Mouse (Mus musculus) liver (tissue): ENCODE measurements at regions not wholly inside any gene's neighbourhood (a gene's known extent, or its start where the extent isn't known, plus 50 kb on each side); places are given as distances from the start of the nearest gene placed in this dataset.
"Not testable (repeated sequence)": the region's sequence is repeated elsewhere in the genome, so short reads cannot be mapped to it uniquely, and the experiment has no call there.

Experiments used
- DNase-seq: peaks from one replicate; pipeline ENCODE4 v3.0.0-alpha.2; 2020; ENCODE audit warnings: mixed read lengths

DNA sequence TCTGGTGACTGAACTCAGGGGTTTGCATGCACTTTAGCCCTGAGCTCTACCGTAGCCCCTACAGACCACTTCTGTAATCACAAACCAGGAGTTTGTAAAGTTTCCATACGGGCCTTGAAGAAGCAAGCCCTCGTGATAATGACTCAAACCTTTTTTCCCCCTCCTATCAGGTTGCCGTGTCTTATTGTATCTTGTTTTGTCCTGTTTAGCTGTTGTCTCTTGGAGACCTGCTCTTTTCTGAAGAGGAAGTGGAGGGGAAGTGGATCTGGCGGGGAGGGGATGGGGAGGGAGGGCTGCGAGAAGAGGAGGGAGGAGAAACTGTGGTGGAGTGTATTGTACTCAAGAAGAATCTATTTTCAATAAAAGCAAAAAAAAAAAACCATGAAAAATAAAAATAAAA, 87.0 kb downstream of the Fam43a start:
- no peak for DNase-seq

DNA sequence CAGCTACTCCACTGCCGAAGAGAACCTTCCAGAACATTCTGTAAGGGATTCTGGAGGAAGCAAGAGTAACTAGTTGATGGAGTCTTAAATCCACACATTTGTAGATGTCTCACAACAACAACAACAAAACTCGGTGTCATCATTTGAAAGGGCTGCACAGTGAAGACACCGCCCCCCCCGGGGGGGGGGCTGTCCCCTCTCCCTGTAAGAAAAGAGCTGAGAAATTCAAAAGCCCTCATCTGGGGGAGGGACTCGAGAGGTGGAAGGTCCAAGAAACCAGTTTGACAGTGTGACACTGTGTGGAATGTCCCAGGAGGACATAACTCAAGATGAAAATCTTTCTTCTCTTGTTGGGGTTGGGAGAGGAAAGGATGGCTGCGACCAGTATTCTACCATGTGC, 87.7 kb downstream of the Fam43a start:
- DNase-seq: no peak

DNA sequence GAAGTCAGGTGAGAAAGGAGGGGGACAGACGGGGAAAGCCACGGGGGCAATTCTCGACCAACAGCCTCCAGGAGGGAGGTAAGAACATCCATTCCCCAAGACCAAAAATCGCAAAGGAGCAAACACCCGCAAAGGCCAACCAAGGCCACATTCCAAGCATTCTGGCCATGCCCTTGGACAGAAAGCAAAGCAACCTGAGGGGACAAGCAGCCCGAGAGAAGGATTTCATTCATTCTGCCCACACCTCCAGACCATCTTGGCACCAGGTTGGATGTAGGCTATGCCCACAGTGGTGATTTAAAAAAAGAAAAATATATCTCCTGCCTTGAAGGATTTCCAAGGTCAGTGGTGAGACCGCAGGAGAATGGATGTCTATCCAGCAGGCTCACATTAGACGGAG, 88.2 kb downstream of the Fam43a start:
- no peak for DNase-seq

- DNase-seq: no peak
Observed at GRCm38 (mm10) chr16:30690531-30690930, 91.0 kb downstream of the Fam43a start.

DNA sequence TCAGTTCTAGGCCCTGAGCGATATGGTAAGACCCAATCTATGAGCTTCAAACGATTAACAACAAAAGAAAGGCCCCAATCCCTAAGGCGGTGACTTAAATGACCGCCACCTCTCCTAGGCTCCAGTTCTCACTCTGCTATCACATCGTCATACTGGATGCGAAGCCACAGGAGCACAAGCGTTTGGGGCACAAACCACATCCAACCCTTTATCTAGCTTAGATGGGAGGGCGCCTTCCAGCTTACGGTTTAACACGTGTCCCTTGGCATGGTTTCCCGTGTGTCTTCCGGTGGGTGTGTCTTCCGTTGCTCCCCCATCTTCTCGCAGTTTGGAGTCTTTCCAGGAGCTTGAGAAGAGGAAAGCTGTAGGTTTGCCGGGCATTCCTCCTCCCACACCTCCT, 92.4 kb downstream of the Fam43a start:
- no peak for DNase-seq

- no peak for DNase-seq
Observed at GRCm38 (mm10) chr16:30692541-30693141, 93.1 kb downstream of the Fam43a start.

DNA sequence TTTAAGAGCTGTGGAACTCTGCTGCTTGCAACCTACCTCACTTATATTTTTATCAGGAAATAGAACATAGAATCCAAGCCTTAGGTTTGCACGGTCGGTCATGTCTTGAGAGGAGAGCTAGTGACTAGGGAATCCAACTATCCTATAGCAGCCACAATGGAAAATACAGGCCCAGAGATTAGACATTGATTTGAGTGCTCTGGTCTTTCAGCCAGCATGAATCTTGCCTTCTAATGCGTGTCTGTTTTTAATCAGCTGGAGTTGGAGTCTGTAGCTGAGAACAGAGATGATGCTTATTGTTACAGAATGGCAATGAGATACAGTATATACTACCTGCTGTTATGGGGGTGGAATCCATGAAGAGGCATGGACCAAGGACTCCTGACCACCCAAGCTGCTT, 93.7 kb downstream of the Fam43a start:
- no peak for DNase-seq

GRCm38 (mm10) chr16:30693839-30694527, 94.5 kb downstream of the Fam43a start:
- no peak for DNase-seq

GRCm38 (mm10) chr16:30695691-30696090, 96.2 kb downstream of the Fam43a start:
- no peak for DNase-seq

GRCm38 (mm10) chr16:30697209-30697608, 97.7 kb downstream of the Fam43a start:
- no peak for DNase-seq

DNA sequence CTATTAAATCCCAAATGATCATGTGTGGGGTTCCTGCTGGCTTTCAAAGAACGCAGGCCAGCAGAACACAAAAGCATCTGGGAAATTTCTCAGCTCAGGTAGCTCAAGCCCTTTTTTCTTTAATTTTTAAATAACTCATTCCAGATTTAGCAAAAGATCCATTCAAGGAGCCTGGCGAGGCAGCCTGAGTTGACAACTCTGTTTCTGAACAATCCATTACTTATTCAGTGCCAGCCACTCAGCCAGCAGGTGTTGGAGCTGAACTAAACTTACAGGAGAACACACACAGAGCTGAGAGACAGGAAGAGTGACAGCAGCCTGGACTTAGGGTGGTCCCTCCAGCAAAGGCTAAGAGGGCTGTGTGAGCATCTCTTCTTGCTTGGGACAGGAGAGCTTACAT, 98.3 kb downstream of the Fam43a start:
- no peak for DNase-seq

- no peak for DNase-seq
Observed at GRCm38 (mm10) chr16:30703831-30704230, 104.3 kb downstream of the Fam43a start.

DNA sequence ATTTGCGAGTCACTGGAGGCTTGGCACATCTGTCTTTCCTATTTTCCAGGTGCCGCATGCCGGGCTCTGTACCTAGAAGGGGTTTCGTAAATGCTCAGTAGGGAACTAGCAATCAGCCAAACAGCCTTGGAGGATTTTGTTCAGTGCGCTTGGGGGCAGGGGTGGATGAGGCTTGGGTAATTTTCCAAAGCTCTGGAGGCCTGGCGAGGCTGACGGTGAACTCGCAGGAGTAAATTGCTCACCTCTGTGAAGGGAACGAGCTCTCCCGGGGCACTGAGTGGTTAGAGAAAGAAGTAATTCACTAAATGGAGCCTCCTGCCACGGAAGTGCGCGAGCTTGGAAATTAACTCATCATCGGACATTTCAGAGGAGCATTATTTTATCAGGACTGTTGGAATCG, 110.0 kb downstream of the Fam43a start:
- no peak for DNase-seq

- no peak for DNase-seq
Observed at GRCm38 (mm10) chr16:30709975-30710374, 110.5 kb downstream of the Fam43a start.

GRCm38 (mm10) chr16:30712570-30712969, 113.0 kb downstream of the Fam43a start:
- no peak for DNase-seq

DNA sequence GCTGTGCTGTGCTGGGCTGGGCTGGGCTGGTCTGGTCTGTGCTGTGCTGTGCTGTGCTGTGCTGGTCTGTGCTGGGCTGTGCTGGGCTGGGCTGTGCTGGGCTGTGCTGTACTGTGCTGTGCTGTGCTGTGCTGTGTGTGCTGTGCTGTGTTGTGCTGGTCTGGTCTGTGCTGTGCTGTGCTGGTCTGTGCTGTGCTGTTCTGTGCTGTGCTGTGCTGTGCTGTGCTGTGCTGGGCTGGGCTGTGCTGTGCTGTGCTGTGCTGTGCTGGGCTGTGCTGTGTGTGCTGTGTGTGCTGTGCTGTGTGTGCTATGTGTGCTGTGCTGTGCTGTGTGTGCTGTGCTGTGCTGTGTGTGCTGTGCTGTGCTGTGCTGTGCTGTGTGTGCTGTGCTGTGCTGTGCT, 118.1 kb downstream of the Fam43a start:
- DNase-seq: not testable (repeated sequence)

DNA sequence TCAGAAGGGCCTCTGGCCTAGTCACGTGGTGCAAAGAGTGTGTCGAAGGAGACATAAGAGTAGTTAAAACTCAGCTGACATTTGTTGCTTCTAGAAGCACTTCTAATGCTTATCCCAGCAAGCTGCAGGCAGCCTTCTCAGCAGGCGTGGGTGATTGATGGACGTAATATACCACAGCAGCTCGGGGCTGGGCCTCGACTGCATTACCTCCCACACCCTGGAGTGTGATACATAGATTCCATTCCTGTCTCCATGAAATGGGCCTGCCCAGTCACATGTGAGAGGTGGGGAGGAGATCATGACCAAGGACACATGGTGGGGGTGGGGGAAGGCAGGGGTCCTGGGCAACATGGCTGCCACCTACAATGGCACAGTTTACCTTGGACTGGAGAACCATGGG, 121.3 kb downstream of the Fam43a start:
- DNase-seq: no peak

GRCm38 (mm10) chr16:30721223-30721622, 121.7 kb downstream of the Fam43a start:
- no peak for DNase-seq

DNA sequence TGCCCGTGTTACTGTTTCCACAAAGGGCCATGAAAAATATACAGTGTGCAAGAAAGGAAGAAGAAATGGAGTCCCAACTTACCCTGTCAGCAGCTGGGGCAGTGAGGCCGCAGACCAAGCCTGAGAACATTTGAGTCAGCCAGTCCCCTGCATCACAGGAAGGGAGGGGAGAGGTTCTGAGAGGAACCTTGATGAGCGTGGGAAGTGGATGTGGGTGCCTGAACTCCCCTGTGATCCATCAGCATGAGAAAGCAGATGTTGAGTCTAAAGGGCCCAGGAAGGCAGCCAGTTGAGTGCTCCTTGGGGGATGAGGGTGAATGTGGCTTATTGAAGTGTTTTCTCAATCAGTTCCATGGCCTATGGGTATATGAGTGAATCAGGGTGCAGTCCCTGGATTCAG, 122.8 kb downstream of the Fam43a start:
- DNase-seq: no peak

DNA sequence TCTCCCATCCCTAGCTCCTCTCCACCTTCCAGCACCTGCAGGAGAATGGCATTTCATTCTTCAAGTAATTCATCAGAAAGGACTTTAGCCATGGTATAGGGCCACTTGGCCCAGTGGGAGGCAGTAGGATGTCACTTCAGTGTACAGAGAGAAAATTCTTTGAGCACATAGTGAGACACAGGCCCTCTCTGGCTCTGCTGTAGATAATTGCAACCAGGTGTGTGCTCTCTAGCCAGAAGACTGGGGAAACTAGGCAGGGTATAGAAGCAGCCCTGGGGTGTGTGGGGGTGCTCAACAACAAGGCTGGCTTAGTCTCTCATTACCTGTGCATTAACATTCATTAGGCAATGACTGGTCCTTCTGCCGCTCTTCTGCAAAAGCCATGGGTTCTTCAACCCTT, 125.1 kb downstream of the Fam43a start:
- no peak for DNase-seq

GRCm38 (mm10) chr16:30732770-30733415, 133.4 kb downstream of the Fam43a start:
- DNase-seq: no peak

- DNase-seq: no peak
Observed at GRCm38 (mm10) chr16:30733478-30733877, 134.0 kb downstream of the Fam43a start.

DNA sequence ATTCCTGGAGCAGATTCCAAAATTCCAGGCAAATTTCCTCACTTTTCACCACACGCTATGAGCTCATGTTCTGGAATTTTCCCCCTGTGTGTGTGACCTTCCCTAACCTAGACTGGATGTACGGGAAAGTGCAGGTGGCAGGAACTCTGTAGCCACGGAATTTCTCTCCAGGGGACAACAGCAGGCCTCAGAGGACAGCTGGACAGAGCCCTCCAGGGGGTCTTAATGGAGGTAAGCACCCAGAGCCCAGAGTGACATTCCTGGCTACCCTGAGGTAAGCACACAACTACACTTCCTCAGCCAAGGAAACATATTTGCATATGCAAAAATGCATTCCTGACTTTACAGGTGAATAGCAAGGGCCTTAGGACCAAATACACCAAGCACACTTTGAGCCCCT, 135.8 kb downstream of the Fam43a start:
- DNase-seq: no peak

DNA sequence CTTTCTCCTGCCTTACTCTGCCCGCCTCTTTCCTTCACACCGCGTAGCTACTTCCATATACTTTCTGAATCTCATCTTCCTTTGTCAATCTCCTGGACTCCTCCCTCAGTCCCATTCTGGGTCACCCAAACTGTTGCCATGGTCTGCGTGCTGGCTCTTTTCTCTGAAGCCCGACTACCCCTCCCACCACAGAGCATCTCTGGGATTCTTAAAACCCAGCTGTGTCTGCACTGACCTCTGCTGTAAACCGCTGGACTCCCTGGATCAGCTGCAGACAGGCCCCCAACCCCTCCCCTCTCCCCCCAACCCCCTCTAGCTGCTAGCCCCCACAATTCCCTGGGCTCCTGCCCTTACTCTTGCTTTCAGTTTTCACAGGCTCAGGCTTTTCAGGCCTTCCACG, 136.4 kb downstream of the Fam43a start:
- DNase-seq: no peak
